Mouse (Mus musculus): ENCODE measurements around the gene Fat4.

- TF ChIP-seq CTCF (IDR thresholded peaks at IDR 0.05; ENCODE audit: borderline replicate concordance, insufficient read depth, low read depth, low read length) (no peak), POLR2A (IDR thresholded peaks at IDR 0.05; ENCODE audit: borderline replicate concordance, insufficient read depth, low read length) (no peak)
Measured at GRCm38 (mm10) chr3:39047621-39048303, 161.0 kb downstream of the Fat4 start.

Data from cerebellum, adult 2 months (tissue).